Mouse (Mus musculus) adrenal gland (tissue): Measurements from ENCODE around the gene Pald1.

Experiments
- intact Hi-C: fragments of 180-260 bp; cut with DNase I; formaldehyde crosslinking; loops from one replicate; pipeline ENCODE4 v1.15.1; 2025

Gene Pald1

GRCm38 (mm10) chr10:61336592-61336991, 46.7 kb downstream of the Pald1 start:
- intact Hi-C loops, result loop anchor here (1.0 to 5.0 kb wide), 2 partner anchors 59 to 137 kb away; no protein-coding TSS in a partner anchor

GRCm38 (mm10) chr10:61336137-61336536, 47.2 kb downstream of the Pald1 start:
- intact Hi-C loops, result loop anchor here (1.0 to 5.0 kb wide), 2 partner anchors 59 to 137 kb away; no protein-coding TSS in a partner anchor

- intact Hi-C loops, result no loop called here
These were observed 48.8 kb downstream of the Pald1 start for GRCm38 (mm10) chr10:61334545-61334944.

- intact Hi-C loops, result no loop called here
These were observed 52.3 kb downstream of the Pald1 start for GRCm38 (mm10) chr10:61331046-61331445.

- intact Hi-C loops, result no loop called here
These were observed 54.4 kb downstream of the Pald1 start for GRCm38 (mm10) chr10:61328927-61329326.

GRCm38 (mm10) chr10:61327545-61327944, 55.8 kb downstream of the Pald1 start:
- intact Hi-C loops, result no loop called here

- intact Hi-C loops, result no loop called here
These were observed 57.5 kb downstream of the Pald1 start for GRCm38 (mm10) chr10:61325782-61326328.

- intact Hi-C loops, result no loop called here
These were observed 58.6 kb downstream of the Pald1 start for GRCm38 (mm10) chr10:61324717-61325116.

GRCm38 (mm10) chr10:61318527-61318926, 64.8 kb downstream of the Pald1 start:
- intact Hi-C loops, result no loop called here

GRCm38 (mm10) chr10:61315324-61315880, 67.9 kb downstream of the Pald1 start:
- intact Hi-C loops, result no loop called here

- intact Hi-C loops, result no loop called here
These were observed 69.6 kb downstream of the Pald1 start for GRCm38 (mm10) chr10:61313750-61314149.

GRCm38 (mm10) chr10:61312754-61313153, 70.6 kb downstream of the Pald1 start:
- intact Hi-C loops, result no loop called here

- intact Hi-C loops, result no loop called here
These were observed 71.2 kb downstream of the Pald1 start for GRCm38 (mm10) chr10:61312159-61312558.

- intact Hi-C loops, result no loop called here
These were observed 74.5 kb downstream of the Pald1 start for GRCm38 (mm10) chr10:61308706-61309320.

GRCm38 (mm10) chr10:61305928-61306590, 77.3 kb downstream of the Pald1 start:
- intact Hi-C loops, result no loop called here

- intact Hi-C loops, result no loop called here
These were observed 79.3 kb downstream of the Pald1 start for GRCm38 (mm10) chr10:61304046-61304445.

GRCm38 (mm10) chr10:61300996-61301395, 82.3 kb downstream of the Pald1 start:
- intact Hi-C loops, result no loop called here

- intact Hi-C loops, result no loop called here
These were observed 85.9 kb downstream of the Pald1 start, which contains the start of gene Prf1 for GRCm38 (mm10) chr10:61297477-61297876. Gene Prf1 (plus strand): TSS chr10:61297833.

- intact Hi-C loops, result no loop called here
These were observed 86.5 kb downstream of the Pald1 start for GRCm38 (mm10) chr10:61296713-61297445.

GRCm38 (mm10) chr10:61294242-61294641, 89.1 kb downstream of the Pald1 start:
- intact Hi-C loops, result no loop called here

GRCm38 (mm10) chr10:61290479-61290878, 92.9 kb downstream of the Pald1 start:
- intact Hi-C loops, result no loop called here

- intact Hi-C loops, result no loop called here
These were observed 93.3 kb downstream of the Pald1 start for GRCm38 (mm10) chr10:61290016-61290415.
